Mouse (Mus musculus): ENCODE results near the gene Tbc1d9b.

- TF ChIP-seq CTCF (IDR thresholded peaks at IDR 0.05; ENCODE audit: control insufficient read depth, insufficient read depth, insufficient replicate concordance, low read depth, low read length) (no peak), POLR2A (IDR thresholded peaks at IDR 0.05; ENCODE audit: control insufficient read depth, low read depth, low read length) (no peak)
Observed at GRCm38 (mm10) chr11:50149200-50149599, 18.0 kb downstream of the Tbc1d9b start.
